ENCODE assay signal across 8 mouse cellular contexts in the genomic region with DNA sequence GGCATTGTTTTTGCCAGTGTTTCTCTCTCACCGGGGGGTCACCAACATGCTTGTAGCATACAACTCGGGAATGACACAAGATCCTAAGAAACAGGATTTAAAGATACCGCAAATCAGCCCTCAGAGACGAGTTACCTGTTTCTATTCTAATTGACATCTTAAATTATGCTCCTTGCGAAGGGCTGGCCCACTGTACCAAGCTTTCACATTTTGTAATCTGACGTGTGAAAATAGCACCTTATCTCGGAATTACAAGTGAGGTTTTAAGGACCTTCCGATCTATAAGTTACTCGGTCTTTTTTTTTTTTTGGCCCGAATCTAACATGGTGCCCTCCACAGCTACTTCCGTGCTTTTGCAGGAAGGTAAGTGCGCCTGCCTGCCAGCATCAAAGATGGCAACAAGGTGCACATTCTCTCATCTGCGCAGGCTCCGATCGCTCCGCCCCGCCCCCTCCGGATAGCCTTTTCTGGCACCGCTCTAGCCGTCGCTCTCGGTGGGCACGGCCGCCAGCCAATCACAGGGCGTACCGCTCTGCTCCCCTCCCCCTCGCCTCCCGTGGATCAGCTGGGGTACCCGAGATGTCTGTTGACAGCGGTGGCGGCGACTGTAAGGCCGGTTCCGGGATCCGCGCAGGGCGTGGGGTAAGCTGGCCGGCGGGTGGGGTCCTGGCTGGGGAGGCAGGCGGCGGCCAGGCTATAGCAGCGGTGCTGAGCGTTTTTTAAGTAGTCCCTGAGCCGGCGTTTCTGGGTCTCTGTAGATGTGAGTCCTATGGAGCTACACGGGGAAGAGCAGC. TPM values are rescaled to one million over a fixed set of nuclear protein-coding genes. Genes with fewer than 3 reads are reported as not detected.
DNase-seq lines count a peak whose midpoint lies in the region; ATAC-seq and TF ChIP-seq lines count a peak whose summit lies in the region.

A gene (plus strand): TSS at position 550 of the 794 bp plus-strand sequence.

- intact Hi-C loops in heart, postnatal 25 days (cut with DNase I) = loop anchor here (2.0 to 10.0 kb wide), 3 partner anchors 25 to 81 kb away; a partner anchor contains a TSS

- peak within 1 kb of the TSS; percentile 77 for H3K27ac ChIP-seq in forebrain, embryonic 15.5 days (replicated peaks)

- H3K27me3 ChIP-seq in forebrain, embryonic 15.5 days = no peaks in the 10 kb centered on the region

- H3K4me1 ChIP-seq in forebrain, embryonic 15.5 days = peaks cover 14% of the 10 kb centered on the region
- no peaks in the 10 kb centered on the region; the same call in 1 of the 2 replicates for H3K4me1 ChIP-seq in lung, adult 2 months (ENCODE audit: control insufficient read depth, insufficient read depth, low read length)

- TF ChIP-seq POLR2A in lung, adult 2 months (IDR thresholded peaks at IDR 0.05; ENCODE audit: borderline replicate concordance, extremely low read depth, low read depth, low read length) = peak; percentile 69; the same call in 1 of the 2 replicates

- TF ChIP-seq CTCF in lung, adult 2 months (IDR thresholded peaks at IDR 0.05; ENCODE audit: insufficient read depth, low read length) = no peak

- ATAC-seq in forebrain, embryonic 15.5 days (replicated peaks) = peak; percentile 99
- ATAC-seq in neutrophil, adult 5-6 weeks (ENCODE audit: extremely low read depth, insufficient number of reproducible peaks, low FRiP score, poor library complexity, severe bottlenecking) = peak; percentile 99

- H3K4me2 ChIP-seq in forebrain, embryonic 15.5 days (replicated peaks) = peak within 1 kb of the TSS; percentile 61

- 4% methylated on average over 46 of the region's 46 CpGs for WGBS in forebrain, embryonic 15.5 days
- 3% methylated on average over 46 of the region's 46 CpGs for WGBS in lung, adult 2 months

- peak; percentile 99 for DNase-seq in ES-CJ7 (ENCODE audit: low read depth, low spot score)
- peak; percentile 99 for DNase-seq in cerebellum, adult 11 months
- DNase-seq in heart, postnatal 25 days (ENCODE audit: low spot score) = peak; percentile 97
- peak; percentile 99 to 100 for DNase-seq in layer of hippocampus, adult 18-20 months (ENCODE audit: low spot score in 2 of 2)
- peak; percentile 99 for DNase-seq in lung, adult 2 months
- DNase-seq in thymus, adult 18-20 months = peak; percentile 99

- peak within 1 kb of the TSS; percentile 79 for H3K9ac ChIP-seq in forebrain, embryonic 15.5 days (replicated peaks)

- peaks cover 16% of the 10 kb centered on the region for H3K36me3 ChIP-seq in forebrain, embryonic 15.5 days

- H3K4me3 ChIP-seq in forebrain, embryonic 15.5 days = peak within 1 kb of the TSS; percentile 77
- peak within 1 kb of the TSS; percentile 85 for H3K4me3 ChIP-seq in lung, adult 2 months (replicated peaks; ENCODE audit: extremely low read depth, low read depth, low read length)

- no peaks in the 10 kb centered on the region for H3K9me3 ChIP-seq in forebrain, embryonic 15.5 days

RNA-seq across cellular contexts. Expression of the gene that starts here (rescaled TPM):
- 85.2 and 86.9 TPM in 2 replicates for polyA plus RNA-seq in forebrain, embryonic 15.5 days (2015; fragmentation: Nextera tagmentation; extraction: Ambion mirVana)
- 10 to 100 TPM; 14.8 to 17.1 TPM for total RNA-seq in heart, postnatal 25 days (2021)
- total RNA-seq in layer of hippocampus, adult 18-20 months (2021) = 10 to 100 TPM; 37.3 to 46.6 TPM
- 46.3 and 48.0 TPM in 2 replicates for polyA plus RNA-seq in lung, adult 2 months (2012; rRNA removed)
- 111 and 115 TPM in 2 replicates for total RNA-seq in neutrophil, adult 5-6 weeks (2017)

Comparison
In these comparisons a context has a peak if more than half of its experiments do, and no peak if none do; other contexts are left out.
1. Peak in every context shown above with its lines: DNase-seq, ATAC-seq, H3K4me3 ChIP-seq and H3K27ac ChIP-seq.